Mouse (Mus musculus): Measurements from ENCODE around the gene Kif13a. TPM values are rescaled to one million over a fixed set of nuclear protein-coding genes. Genes with fewer than 3 reads are reported as not detected.

Kif13a gene
- polyA plus RNA-seq, 1 experiment from 2014 or later = 15.3 TPM

GRCm38 (mm10) chr13:46748138-46748873 lies 181.4 kb downstream of the Kif13a start:
- no peak for DNase-seq (ENCODE audit: low spot score)
- no peaks in the 10 kb centered on the region for H3K27me3 ChIP-seq (ENCODE audit: insufficient read depth, poor library complexity, severe bottlenecking)
- H3K4me1 ChIP-seq (replicated peaks) = no peaks in the 10 kb centered on the region
- H3K9me3 ChIP-seq = no peaks in the 10 kb centered on the region
- H3K36me3 ChIP-seq = peaks cover 46% of the 10 kb centered on the region
- H3K27ac ChIP-seq = no peak overlapping the region
- H3K4me3 ChIP-seq = no peak overlapping the region
- 85% methylated on average over 5 of the region's 5 CpGs for WGBS

GRCm38 (mm10) chr13:46743821-46744220 lies 185.8 kb downstream of the Kif13a start:
- DNase-seq (ENCODE audit: low spot score) = no peak
- H3K27me3 ChIP-seq (ENCODE audit: insufficient read depth, poor library complexity, severe bottlenecking) = no peaks in the 10 kb centered on the region
- WGBS = 86% methylated on average over 8 of the region's 8 CpGs
- H3K36me3 ChIP-seq = peaks cover 8% of the 10 kb centered on the region
- no peaks in the 10 kb centered on the region for H3K4me1 ChIP-seq (replicated peaks)
- H3K4me3 ChIP-seq = no peak overlapping the region
- no peaks in the 10 kb centered on the region for H3K9me3 ChIP-seq
- H3K27ac ChIP-seq = no peak overlapping the region

GRCm38 (mm10) chr13:46742367-46742766 lies 187.3 kb downstream of the Kif13a start:
- no peaks in the 10 kb centered on the region for H3K4me1 ChIP-seq (replicated peaks)
- H3K27me3 ChIP-seq (ENCODE audit: insufficient read depth, poor library complexity, severe bottlenecking) = no peaks in the 10 kb centered on the region; the same call in 1 of the 2 replicates
- H3K36me3 ChIP-seq = no peaks in the 10 kb centered on the region
- H3K4me3 ChIP-seq = no peak overlapping the region
- H3K9me3 ChIP-seq = no peaks in the 10 kb centered on the region
- no peak overlapping the region for H3K27ac ChIP-seq
- 76% methylated on average over 2 of the region's 2 CpGs for WGBS
- DNase-seq (ENCODE audit: low spot score) = no peak

GRCm38 (mm10) chr13:46739426-46739825 lies 190.2 kb downstream of the Kif13a start:
- Histone ChIP-seq H3K36me3 (no peaks in the 10 kb centered on the region), H3K9me3 (no peaks in the 10 kb centered on the region), H3K4me1 (replicated peaks) (peaks cover 15% of the 10 kb centered on the region), H3K4me3 (no peak overlapping the region), H3K27me3 (ENCODE audit: insufficient read depth, poor library complexity, severe bottlenecking) (peaks cover 14% of the 10 kb centered on the region), H3K27ac (no peak overlapping the region)
- WGBS = 77% methylated on average over 7 of the region's 7 CpGs
- DNase-seq (ENCODE audit: low spot score) = no peak

GRCm38 (mm10) chr13:46737482-46737881 lies 192.2 kb downstream of the Kif13a start:
- Histone ChIP-seq H3K27me3 (ENCODE audit: insufficient read depth, poor library complexity, severe bottlenecking) (peaks cover 19% of the 10 kb centered on the region), H3K4me3 (no peak overlapping the region)

GRCm38 (mm10) chr13:46736479-46736865 lies 193.2 kb downstream of the Kif13a start:
- Histone ChIP-seq H3K4me1 (replicated peaks) (peaks cover 15% of the 10 kb centered on the region), H3K9me3 (no peaks in the 10 kb centered on the region), H3K36me3 (no peaks in the 10 kb centered on the region), H3K27me3 (ENCODE audit: insufficient read depth, poor library complexity, severe bottlenecking) (peaks cover 19% of the 10 kb centered on the region), H3K27ac (peak overlapping the region; percentile 74), H3K4me3 (peak overlapping the region; percentile 57)
- peak; percentile 21 for DNase-seq (ENCODE audit: low spot score)
- WGBS = 5% methylated on average over 12 of the region's 12 CpGs

More at GRCm38 (mm10) chr13:46737482-46737881, 192.2 kb downstream of the Kif13a start:
- Histone ChIP-seq H3K36me3 (no peaks in the 10 kb centered on the region), H3K4me1 (replicated peaks) (peaks cover 15% of the 10 kb centered on the region), H3K27ac (no peak overlapping the region), H3K9me3 (no peaks in the 10 kb centered on the region)
- no peak for DNase-seq (ENCODE audit: low spot score)
- 87% methylated on average over 4 of the region's 4 CpGs for WGBS

- Histone ChIP-seq H3K27ac (peak overlapping the region; percentile 74), H3K9me3 (no peaks in the 10 kb centered on the region), H3K4me1 (replicated peaks) (peaks cover 15% of the 10 kb centered on the region), H3K4me3 (peak overlapping the region; percentile 57), H3K27me3 (ENCODE audit: insufficient read depth, poor library complexity, severe bottlenecking) (peaks cover 19% of the 10 kb centered on the region), H3K36me3 (no peaks in the 10 kb centered on the region)
- DNase-seq (ENCODE audit: low spot score) = peak; percentile 47
- WGBS = under 1% methylated on average over 20 of the region's 20 CpGs
Observed at GRCm38 (mm10) chr13:46735808-46736478, 193.7 kb downstream of the Kif13a start.

GRCm38 (mm10) chr13:46735219-46735807 lies 194.4 kb downstream of the Kif13a start:
- no peak for DNase-seq (ENCODE audit: low spot score)
- 45% methylated on average over 11 of the region's 11 CpGs for WGBS
- no peaks in the 10 kb centered on the region for H3K9me3 ChIP-seq
- H3K4me1 ChIP-seq (replicated peaks) = peaks cover 15% of the 10 kb centered on the region
- H3K27me3 ChIP-seq (ENCODE audit: insufficient read depth, poor library complexity, severe bottlenecking) = peaks cover 19% of the 10 kb centered on the region
- no peaks in the 10 kb centered on the region for H3K36me3 ChIP-seq
- H3K27ac ChIP-seq = peak overlapping the region; percentile 74; the same call in 1 of the 2 replicates
- H3K4me3 ChIP-seq = peak overlapping the region; percentile 57

- Histone ChIP-seq H3K27ac (no peak overlapping the region), H3K4me3 (no peak overlapping the region), H3K36me3 (no peaks in the 10 kb centered on the region), H3K9me3 (no peaks in the 10 kb centered on the region), H3K4me1 (replicated peaks) (peaks cover 15% of the 10 kb centered on the region), H3K27me3 (ENCODE audit: insufficient read depth, poor library complexity, severe bottlenecking) (peaks cover 9% of the 10 kb centered on the region)
- 77% methylated on average over 2 of the region's 2 CpGs for WGBS
- DNase-seq (ENCODE audit: low spot score) = no peak
Observed at GRCm38 (mm10) chr13:46729998-46730397, 199.7 kb downstream of the Kif13a start.

- no peaks in the 10 kb centered on the region; the same call in 1 of the 2 replicates for H3K27me3 ChIP-seq (ENCODE audit: insufficient read depth, poor library complexity, severe bottlenecking)
- peak overlapping the region; percentile 99 for H3K4me3 ChIP-seq
- no peak for DNase-seq (ENCODE audit: low spot score)
- H3K4me1 ChIP-seq (replicated peaks) = peaks cover 23% of the 10 kb centered on the region
- 38% methylated on average over 5 of the region's 5 CpGs for WGBS
- H3K9me3 ChIP-seq = no peaks in the 10 kb centered on the region
- H3K27ac ChIP-seq = peak overlapping the region; percentile 97
- H3K36me3 ChIP-seq = no peaks in the 10 kb centered on the region
Observed at GRCm38 (mm10) chr13:46728411-46728810, 201.3 kb downstream of the Kif13a start.

GRCm38 (mm10) chr13:46727837-46728268 lies 201.8 kb downstream of the Kif13a start, which contains the start of gene Nup153:
Gene Nup153, minus strand, starts transcription at chr13:46727940.
- Histone ChIP-seq H3K27me3 (ENCODE audit: insufficient read depth, poor library complexity, severe bottlenecking) (no peaks in the 10 kb centered on the region), H3K36me3 (no peaks in the 10 kb centered on the region), H3K9me3 (no peaks in the 10 kb centered on the region), H3K4me1 (replicated peaks) (peaks cover 23% of the 10 kb centered on the region), H3K4me3 (peak within 1 kb of the TSS; percentile 99), H3K27ac (peak within 1 kb of the TSS; percentile 97)
- peak; percentile 100 for DNase-seq (ENCODE audit: low spot score)
- under 1% methylated on average over 50 of the region's 51 CpGs for WGBS

GRCm38 (mm10) chr13:46727038-46727836 lies 202.4 kb downstream of the Kif13a start:
- no peaks in the 10 kb centered on the region for H3K9me3 ChIP-seq
- H3K4me1 ChIP-seq (replicated peaks) = peaks cover 23% of the 10 kb centered on the region
- peak overlapping the region; percentile 99 for H3K4me3 ChIP-seq
- WGBS = under 1% methylated on average over 85 of the region's 85 CpGs
- H3K27me3 ChIP-seq (ENCODE audit: insufficient read depth, poor library complexity, severe bottlenecking) = no peaks in the 10 kb centered on the region
- peak; percentile 74 for DNase-seq (ENCODE audit: low spot score)
- peak overlapping the region; percentile 97 for H3K27ac ChIP-seq
- no peaks in the 10 kb centered on the region for H3K36me3 ChIP-seq

Data from hindbrain, embryonic 10.5 days (tissue).